Mouse (Mus musculus): ENCODE measurements around the gene Sec31a.

GRCm38 (mm10) chr5:100370919-100371318 lies 45.1 kb downstream of the Sec31a start:
- TF ChIP-seq EP300 (IDR thresholded peaks at IDR 0.05; ENCODE audit: low read depth) (no peak), CTCF (IDR thresholded peaks at IDR 0.05; ENCODE audit: low read depth) (peak; percentile 36; the same call in 1 of the 2 replicates)

All from liver, embryonic 14.5 days (tissue).